Mouse (Mus musculus) erythroblast, embryonic 14.5 days (primary cell): Measurements from ENCODE around the gene Khdc3. TPM values are rescaled to one million over a fixed set of nuclear protein-coding genes. Genes with fewer than 3 reads are reported as not detected.
"Not testable (repeated sequence)": the region's sequence is repeated elsewhere in the genome, so short reads cannot be mapped to it uniquely, and the experiment has no call there.

ENCODE experiments used
- H3K27me3 ChIP-seq: 2 replicates; pipeline ENCODE4 v1.6.1; 2012; ENCODE audit warnings: inconsistent platforms; ENCODE audit not compliant: control insufficient read depth
- H3K36me3 ChIP-seq: 2 replicates; pipeline ENCODE4 v1.6.1; 2012; ENCODE audit warnings: mild to moderate bottlenecking, inconsistent platforms; ENCODE audit not compliant: control insufficient read depth
- H3K4me1 ChIP-seq: 2 replicates; pipeline ENCODE4 v1.6.1; 2012; ENCODE audit warnings: inconsistent platforms; ENCODE audit not compliant: control insufficient read depth
- H3K4me3 ChIP-seq: replicated peaks from 2 replicates; pipeline ENCODE3; 2012; ENCODE audit warnings: moderate library complexity, mild to moderate bottlenecking, inconsistent platforms
- H3K9me3 ChIP-seq: 2 replicates; pipeline ENCODE4 v1.6.1; 2012; ENCODE audit warnings: low read length, inconsistent platforms, mixed read lengths; ENCODE audit not compliant: control insufficient read depth
- GATA1 ChIP-seq: IDR thresholded peaks from 2 replicates; pipeline ENCODE4 v1.6.1; 2012; ENCODE audit warnings: low read length, inconsistent platforms, mixed read lengths
- TAL1 ChIP-seq: IDR thresholded peaks from 3 replicates; pipeline ENCODE4 v1.6.1; 2012; ENCODE audit warnings: low read length, inconsistent platforms, mixed read lengths
- polyA plus RNA-seq: library from polyadenylated mRNA; stranded (reverse); fragments of >175 nt; gene quantifications from 2 replicates; pipeline ENCODE4 v1.2.3, GENCODE M21; 2012

Gene Khdc3
- polyA plus RNA-seq, 1 experiment: not detected

DNA sequence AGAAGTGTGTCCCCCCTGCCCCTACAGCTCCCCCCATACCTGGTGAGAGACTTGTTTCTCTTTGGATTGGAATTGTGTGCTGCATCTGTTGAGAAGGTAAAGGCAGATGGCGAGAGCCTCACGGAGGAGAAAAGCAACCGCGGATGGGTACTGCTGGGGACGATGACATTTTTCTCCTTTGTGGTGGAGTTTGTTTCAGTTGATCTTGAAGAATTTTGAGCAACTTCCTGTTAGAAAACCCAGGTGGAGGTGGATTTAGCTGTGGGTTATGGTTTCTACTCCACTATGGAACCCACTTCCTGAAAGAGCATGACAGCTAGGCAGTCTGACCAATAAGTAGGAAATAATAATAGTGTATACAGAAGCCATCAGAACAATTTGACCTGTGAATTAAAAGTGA, 28.5 kb upstream of the Khdc3 start:
- Histone ChIP-seq H3K4me1 (no peaks in the 10 kb centered on the region), H3K4me3 (no peak overlapping the region), H3K27me3 (no peaks in the 10 kb centered on the region), H3K36me3 (no peaks in the 10 kb centered on the region), H3K9me3 (no peaks in the 10 kb centered on the region)
- TF ChIP-seq GATA1 (no peak), TAL1 (no peak)

- H3K36me3 ChIP-seq, H3K9me3 ChIP-seq, H3K27me3 ChIP-seq, H3K4me1 ChIP-seq, H3K4me3 ChIP-seq: not testable (repeated sequence)
Measured at GRCm38 (mm10) chr9:73079349-73079748, 22.3 kb upstream of the Khdc3 start.

- no peaks in the 10 kb centered on the region for H3K36me3 ChIP-seq
- H3K4me1 ChIP-seq: no peaks in the 10 kb centered on the region
- H3K9me3 ChIP-seq: no peaks in the 10 kb centered on the region
- TF ChIP-seq GATA1 (no peak), TAL1 (no peak)
- no peaks in the 10 kb centered on the region for H3K27me3 ChIP-seq
- H3K4me3 ChIP-seq: no peak overlapping the region
Measured at GRCm38 (mm10) chr9:73079801-73080325, 21.8 kb upstream of the Khdc3 start.

DNA sequence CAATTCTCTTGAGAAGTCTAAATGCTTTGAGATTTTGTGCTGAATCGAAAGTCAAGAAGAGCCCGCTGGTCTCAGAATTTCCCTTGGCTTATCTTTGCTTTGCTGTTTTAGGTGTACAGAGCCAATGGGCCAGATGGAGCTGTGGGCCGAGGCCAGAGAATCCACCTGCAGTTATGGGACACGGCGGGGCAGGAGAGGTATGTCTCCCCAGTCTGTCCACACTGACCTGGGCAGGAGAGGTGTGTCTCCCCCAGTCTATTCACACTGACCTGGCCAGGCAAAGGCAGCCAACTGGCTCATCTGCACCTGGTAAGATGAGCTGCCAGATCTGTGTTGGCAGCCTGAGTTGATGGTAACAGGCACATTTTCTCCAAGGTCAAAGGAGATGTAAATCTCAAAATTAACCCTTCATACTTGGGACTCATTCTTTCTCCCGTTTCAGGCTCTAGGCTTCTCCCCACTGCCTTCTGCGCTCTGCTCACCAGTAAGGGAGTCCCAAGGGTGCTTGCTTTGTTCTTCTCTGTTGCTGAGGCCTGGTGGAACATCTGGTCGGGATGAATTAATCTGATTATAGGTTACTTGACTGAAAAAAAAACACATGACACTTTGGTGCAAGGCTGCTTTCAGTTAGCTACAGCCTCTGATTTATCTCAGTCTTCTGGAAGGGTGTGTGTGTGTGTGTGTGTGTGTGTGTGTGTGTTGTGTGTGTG, 19.2 kb upstream of the Khdc3 start:
- H3K27me3 ChIP-seq: no peaks in the 10 kb centered on the region
- H3K9me3 ChIP-seq: no peaks in the 10 kb centered on the region
- no peaks in the 10 kb centered on the region for H3K4me1 ChIP-seq
- TF ChIP-seq TAL1: no peak
- no peak for TF ChIP-seq GATA1
- H3K36me3 ChIP-seq: no peaks in the 10 kb centered on the region
- no peak overlapping the region for H3K4me3 ChIP-seq

GRCm38 (mm10) chr9:73083956-73084355, 17.7 kb upstream of the Khdc3 start:
- TF ChIP-seq GATA1 (no peak), TAL1 (no peak)
- Histone ChIP-seq H3K4me3 (no peak overlapping the region), H3K4me1 (no peaks in the 10 kb centered on the region), H3K36me3 (no peaks in the 10 kb centered on the region), H3K27me3 (no peaks in the 10 kb centered on the region), H3K9me3 (no peaks in the 10 kb centered on the region)

GRCm38 (mm10) chr9:73085845-73086244, 15.8 kb upstream of the Khdc3 start:
- Histone ChIP-seq H3K9me3 (no peaks in the 10 kb centered on the region), H3K36me3 (no peaks in the 10 kb centered on the region), H3K4me1 (no peaks in the 10 kb centered on the region), H3K27me3 (no peaks in the 10 kb centered on the region), H3K4me3 (no peak overlapping the region)
- no peak for TF ChIP-seq TAL1
- no peak for TF ChIP-seq GATA1

DNA sequence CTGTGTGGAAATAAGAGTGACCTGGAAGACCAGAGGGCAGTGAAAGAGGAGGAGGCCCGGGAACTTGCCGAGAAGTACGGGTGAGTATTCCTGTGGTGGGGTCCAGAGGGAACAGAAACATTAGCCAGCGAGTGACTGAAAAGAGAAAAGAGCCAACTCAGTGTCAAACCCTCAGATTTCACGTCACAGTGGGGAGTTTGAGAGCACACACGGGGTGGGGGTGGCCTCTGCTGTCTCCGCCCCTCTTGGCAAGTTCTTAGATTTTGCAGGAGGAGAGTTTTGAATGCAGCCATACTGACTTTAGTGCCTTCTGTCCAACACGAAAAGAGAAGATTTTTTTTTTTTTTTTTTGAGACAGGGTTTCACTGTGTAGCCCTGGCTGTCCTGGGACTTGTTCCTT, 14.5 kb upstream of the Khdc3 start:
- Histone ChIP-seq H3K27me3 (no peaks in the 10 kb centered on the region), H3K4me3 (no peak overlapping the region), H3K4me1 (no peaks in the 10 kb centered on the region), H3K9me3 (no peaks in the 10 kb centered on the region), H3K36me3 (no peaks in the 10 kb centered on the region)
- no peak for TF ChIP-seq TAL1
- no peak for TF ChIP-seq GATA1

DNA sequence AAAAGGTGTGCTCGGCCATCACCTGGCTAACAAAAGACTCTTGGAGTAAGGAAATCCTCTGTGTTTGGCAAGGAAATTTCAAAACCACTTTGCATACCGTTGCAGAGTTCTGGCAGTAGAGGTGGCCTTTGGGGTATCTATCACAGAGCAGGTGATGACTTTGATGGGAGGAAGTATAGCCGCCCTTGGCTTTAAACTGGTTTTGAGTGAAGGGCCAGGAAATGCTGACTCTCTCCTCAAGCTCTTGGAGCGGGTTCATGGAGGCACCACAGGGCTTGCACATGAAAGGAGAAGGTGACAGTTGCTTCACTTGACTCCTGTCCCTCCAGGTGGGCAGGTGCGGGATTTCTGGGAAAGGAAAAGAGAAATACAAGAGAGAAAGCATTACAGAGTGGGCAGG, 14.1 kb upstream of the Khdc3 start:
- TF ChIP-seq GATA1 (no peak), TAL1 (no peak)
- no peak overlapping the region for H3K4me3 ChIP-seq

GRCm38 (mm10) chr9:73089222-73089920, 12.3 kb upstream of the Khdc3 start:
- H3K4me1 ChIP-seq: no peaks in the 10 kb centered on the region
- H3K36me3 ChIP-seq: no peaks in the 10 kb centered on the region
- H3K9me3 ChIP-seq: no peaks in the 10 kb centered on the region
- no peak overlapping the region for H3K4me3 ChIP-seq
- TF ChIP-seq TAL1 (no peak), GATA1 (no peak)
- no peaks in the 10 kb centered on the region for H3K27me3 ChIP-seq

More for the DNA sequence above, 14.1 kb upstream of the Khdc3 start:
- Histone ChIP-seq H3K27me3 (no peaks in the 10 kb centered on the region), H3K36me3 (no peaks in the 10 kb centered on the region), H3K4me1 (no peaks in the 10 kb centered on the region), H3K9me3 (no peaks in the 10 kb centered on the region)
